Mouse (Mus musculus): Measurements from ENCODE around the gene Pklr.

Gene Pklr

DNA sequence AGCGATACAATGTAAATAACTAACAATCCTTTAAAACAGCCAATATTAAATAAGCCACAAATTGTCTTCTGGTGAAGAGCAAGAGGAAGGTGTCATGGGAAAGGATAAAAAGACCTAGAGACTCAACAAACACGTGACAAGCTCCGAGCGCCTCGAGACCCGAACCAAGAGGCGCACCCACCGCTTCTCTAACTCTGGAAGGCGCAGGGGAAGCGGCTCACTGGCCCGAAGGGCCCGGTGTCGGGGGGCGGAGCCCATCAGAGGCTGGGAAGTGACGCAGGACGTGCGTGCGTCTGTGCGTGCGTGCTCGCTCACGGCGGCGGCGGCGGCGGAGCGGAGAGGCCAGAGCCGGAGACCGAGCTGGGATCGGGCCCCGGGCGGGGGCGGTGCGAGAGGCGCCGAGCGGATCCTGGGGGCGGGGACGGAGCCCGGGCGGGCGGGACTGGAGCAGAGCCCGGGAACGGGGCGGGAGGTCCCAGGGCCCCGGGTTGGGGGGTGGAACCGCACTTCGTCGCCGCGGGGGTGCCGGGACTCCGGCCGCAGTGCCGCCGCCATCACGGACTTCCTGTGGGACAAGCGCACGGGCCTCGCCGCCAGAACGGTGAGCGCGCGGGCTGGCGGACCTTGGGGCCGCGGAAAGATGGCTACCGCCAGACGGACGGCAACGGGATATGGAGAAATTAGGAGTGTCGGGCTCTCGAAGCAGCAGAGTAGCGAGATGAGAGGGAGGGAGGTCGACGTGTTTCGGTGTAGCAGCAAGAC lies 28.7 kb downstream of the Pklr start, which contains the start of gene Clk2:
Gene Clk2 (plus strand): TSS at position 290 of the 762 bp plus-strand sequence.
- DNase-seq, result peak; percentile 94

DNA sequence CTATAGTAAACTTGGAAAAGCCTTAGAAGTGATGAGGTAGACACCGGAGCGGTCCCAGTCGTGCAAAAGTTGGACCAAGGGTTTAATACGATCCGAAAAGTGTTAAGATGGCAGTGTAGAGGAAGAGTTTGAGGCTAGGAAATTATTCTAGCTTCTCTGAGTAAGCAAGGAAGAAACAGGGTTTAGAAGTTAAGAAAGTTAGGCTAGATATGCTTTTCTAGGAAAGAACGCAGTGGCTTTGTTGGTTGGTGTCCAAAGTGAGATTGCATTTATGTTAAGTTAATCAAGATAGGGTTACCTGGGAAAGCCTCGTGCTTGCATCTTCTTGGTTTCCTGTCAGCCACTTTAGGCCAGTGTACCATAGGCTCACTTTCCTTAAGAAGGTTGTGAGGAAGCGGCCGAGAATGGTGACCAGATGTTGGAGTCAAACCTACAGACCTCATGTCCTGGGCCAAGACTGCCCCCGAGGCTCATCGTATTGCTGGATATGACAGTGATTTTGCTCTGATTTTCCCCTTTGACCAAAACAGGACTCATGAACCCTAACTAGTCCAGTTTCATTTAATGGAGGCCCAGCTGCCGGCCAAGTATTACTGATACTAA lies 29.4 kb downstream of the Pklr start:
- no peak for DNase-seq

DNA sequence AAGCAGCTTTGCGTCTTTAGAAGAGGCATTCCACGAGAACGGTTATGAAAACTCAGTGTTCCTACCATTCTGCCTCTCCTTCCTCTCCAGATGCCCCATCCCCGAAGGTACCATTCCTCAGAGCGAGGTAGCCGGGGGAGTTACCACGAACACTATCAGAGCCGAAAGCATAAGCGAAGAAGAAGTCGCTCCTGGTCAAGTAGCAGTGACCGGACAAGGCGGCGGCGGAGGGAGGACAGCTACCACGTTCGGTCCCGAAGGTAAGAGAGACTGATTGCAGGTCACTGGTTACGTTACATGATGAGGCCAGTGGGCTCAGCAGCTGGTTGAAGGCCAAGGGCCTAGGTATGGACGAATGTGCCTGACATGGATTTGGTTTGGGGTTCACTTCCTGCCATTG lies 31.0 kb downstream of the Pklr start:
- no peak for DNase-seq

DNA sequence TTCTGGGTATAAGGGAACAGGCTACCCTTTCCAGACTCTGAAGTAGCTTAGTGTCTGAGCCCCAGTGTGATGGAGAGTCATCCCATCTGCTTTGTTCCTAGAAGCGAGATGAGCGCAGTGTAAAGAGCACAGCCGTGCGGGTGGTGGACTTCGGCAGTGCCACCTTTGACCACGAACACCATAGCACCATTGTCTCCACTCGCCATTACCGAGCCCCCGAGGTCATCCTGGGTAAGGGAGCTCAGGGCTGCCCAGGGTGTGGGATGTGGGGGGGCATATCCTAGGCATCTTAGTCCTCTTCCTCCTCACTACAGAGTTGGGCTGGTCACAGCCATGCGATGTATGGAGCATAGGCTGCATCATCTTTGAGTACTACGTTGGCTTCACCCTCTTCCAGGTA lies 38.9 kb downstream of the Pklr start:
- no peak for DNase-seq

- DNase-seq, result no peak
Observed at GRCm38 (mm10) chr3:89175544-89175943, 39.6 kb downstream of the Pklr start.

- no peak for DNase-seq
Observed at GRCm38 (mm10) chr3:89176421-89176820, 40.5 kb downstream of the Pklr start.

DNA sequence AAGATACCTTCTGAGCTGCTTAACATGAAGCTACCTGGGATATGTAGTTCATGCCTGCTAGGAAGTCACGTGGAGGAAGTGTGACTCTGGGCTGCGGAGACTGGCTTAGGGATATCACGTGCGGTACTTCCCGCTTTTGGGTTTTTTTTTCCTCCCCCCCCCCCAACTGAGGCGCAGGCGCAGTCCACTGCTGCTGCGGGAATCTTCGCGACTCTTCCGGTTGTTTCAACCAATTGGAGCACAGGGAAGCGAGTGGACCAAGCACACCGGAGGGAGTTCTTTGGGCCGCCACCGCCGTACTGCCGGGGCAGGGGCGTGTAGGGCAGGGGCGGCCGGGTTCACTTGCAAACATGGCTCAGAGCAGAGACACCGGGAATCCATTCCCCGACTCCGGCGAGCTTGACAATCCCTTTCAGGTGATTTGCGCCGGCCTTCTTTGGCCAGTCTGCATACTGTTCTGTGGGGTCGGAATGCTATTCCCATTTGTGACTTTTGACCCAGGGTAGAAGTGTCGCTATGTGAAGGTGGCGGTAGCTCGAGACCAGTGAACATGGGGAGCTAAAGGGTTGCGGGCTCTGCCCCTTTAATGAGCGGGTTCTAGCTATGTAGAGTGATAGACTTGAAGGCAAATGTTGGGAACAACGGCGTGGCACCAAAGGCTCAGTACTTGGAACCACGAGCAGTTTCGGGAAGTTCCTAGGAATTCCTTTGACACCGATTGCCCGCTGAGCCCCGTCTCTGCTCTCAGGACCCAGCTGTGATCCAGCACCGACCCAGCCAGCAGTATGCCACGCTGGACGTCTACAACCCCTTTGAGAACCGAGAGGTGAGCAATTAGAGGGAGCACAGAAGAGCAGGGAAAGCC lies 41.5 kb downstream of the Pklr start, which contains the start of gene Scamp3:
Gene Scamp3 (plus strand): TSS at position 232 of the 865 bp plus-strand sequence.
- DNase-seq, result peak; percentile 95

DNA sequence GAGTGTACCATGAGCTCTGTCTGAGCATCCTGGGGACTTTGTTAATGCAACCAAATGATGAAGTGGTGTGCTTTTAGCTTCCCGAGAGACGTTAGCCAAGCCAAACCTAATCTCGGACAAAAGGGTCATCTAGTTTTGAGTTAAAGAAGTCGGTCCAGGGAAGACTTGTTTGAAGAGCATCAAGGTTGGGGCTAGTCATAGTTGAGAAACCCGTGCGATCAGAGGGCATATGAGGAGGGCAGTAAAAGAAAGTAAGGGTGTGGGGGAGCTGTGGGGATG lies 42.1 kb downstream of the Pklr start:
- DNase-seq, result no peak

GRCm38 (mm10) chr3:89179056-89179455 lies 43.1 kb downstream of the Pklr start:
- DNase-seq, result no peak

GRCm38 (mm10) chr3:89181749-89182500 lies 46.0 kb downstream of the Pklr start:
- DNase-seq, result no peak

DNA sequence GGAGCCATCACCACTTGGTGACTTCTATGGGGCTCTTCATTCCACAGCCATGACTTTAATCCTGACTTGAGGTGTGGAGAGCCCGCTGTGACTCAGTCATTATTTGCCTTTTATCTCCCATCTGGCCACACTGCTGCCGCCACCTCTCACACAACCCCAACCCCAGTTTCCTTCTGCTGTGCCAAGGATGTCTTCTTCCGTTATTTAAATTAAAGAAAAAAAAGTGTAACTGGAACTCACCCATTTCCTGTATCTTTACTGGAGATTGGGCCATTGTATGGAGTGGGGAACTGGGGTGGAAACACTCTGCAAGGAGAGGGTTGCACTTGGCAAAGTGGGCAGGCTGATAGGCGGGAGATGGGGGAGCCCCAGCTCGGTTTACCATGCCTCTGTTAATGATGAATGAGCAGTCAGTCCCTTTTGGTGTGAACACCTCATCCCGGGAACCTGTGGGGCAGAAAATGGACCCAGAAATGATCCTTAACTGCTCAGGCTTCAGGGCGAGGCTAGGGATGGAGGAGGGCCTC lies 46.7 kb downstream of the Pklr start:
- DNase-seq, result no peak

- DNase-seq, result peak; percentile 82
Observed at GRCm38 (mm10) chr3:89183058-89183958, 47.4 kb downstream of the Pklr start, which contains the start of gene Fam189b. Gene Fam189b (plus strand): TSS chr3:89183143.

DNA sequence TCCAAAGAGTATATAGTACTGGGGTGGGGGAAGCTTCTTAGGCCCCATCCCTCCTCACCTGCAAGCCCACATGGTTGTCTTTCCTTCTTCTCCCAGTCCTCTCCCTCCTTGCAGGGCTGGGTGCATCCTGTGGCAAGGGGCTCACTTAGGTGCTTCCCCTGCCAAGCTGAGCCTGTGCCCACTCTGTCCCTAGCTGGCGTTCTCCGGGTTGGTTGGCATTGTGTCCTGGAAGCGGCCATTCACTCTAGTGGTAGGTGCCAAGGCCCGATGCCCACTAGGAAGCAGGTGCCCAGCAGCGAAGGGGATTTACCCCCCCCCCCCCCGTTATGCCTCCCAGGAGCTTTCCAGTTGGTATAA lies 48.0 kb downstream of the Pklr start:
- DNase-seq, result no peak

GRCm38 (mm10) chr3:89187197-89187596 lies 51.3 kb downstream of the Pklr start:
- DNase-seq, result no peak

- no peak for DNase-seq
Observed at GRCm38 (mm10) chr3:89187690-89188477, 51.9 kb downstream of the Pklr start.

GRCm38 (mm10) chr3:89188478-89188875 lies 52.5 kb downstream of the Pklr start:
- no peak for DNase-seq

GRCm38 (mm10) chr3:89190436-89190835 lies 54.5 kb downstream of the Pklr start:
- DNase-seq, result no peak

DNA sequence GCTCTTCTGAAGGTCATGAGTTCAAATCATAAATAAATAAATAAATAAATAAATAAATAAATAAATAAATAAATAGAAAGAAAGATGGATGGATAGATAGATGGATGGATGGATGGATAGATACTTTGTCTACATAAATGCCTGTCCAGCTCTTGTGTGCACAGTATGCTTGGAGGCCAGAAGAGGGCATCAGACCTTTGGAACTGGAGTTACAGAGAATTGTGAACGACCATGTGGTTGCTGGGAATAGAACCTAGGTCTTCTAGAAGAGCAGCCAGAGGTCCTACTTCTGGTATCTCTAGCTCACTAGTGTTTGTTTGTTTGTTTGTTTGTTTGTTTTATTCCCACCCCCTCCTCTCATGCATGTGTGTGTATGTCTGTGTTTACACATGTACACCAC lies 57.4 kb downstream of the Pklr start:
- no peak for DNase-seq

- no peak for DNase-seq
Observed at GRCm38 (mm10) chr3:89193853-89194252, 57.9 kb downstream of the Pklr start.
